Mouse (Mus musculus): ENCODE results near the gene Gm28035. TPM values are rescaled to one million over a fixed set of nuclear protein-coding genes. Genes with fewer than 3 reads are reported as not detected.

Gene Gm28035
- 0.26 and 0.27 TPM in 2 replicates for polyA plus RNA-seq (2015; fragmentation: Nextera tagmentation; extraction: Ambion mirVana)

DNA sequence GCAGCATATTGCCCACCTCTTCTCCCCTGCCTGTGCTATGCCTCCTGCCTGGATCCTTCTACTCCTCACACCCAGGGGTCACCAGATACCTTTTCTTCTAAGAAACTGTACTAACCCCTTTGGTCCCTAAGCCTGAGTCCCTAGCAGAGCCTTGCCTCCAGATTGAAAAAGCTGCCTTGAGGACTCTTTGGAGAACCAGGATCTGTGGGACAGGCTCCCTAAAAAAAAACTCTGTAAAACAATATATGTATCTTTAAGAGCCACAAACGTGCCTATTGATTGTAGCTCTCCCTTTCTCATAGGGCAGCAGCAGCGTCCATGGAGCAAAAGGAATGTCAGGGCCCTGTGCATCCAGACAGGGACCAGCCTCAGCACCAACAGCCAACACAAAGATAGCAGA is at the start of gene Gm28035:
TSS of gene Gm28035 (plus strand) at position 301 of the 400 bp plus-strand sequence.
- Histone ChIP-seq H3K9me3 (replicated peaks; ENCODE audit: control insufficient read depth, low read length, poor library complexity, severe bottlenecking) (no peaks in the 10 kb centered on the region), H3K4me2 (ENCODE audit: low read length) (peak within 1 kb of the TSS; percentile 95; the same call in 1 of the 2 replicates), H3K36me3 (ENCODE audit: control insufficient read depth, insufficient read depth, low read length) (peaks cover 7% of the 10 kb centered on the region), H3K4me3 (ENCODE audit: low read depth, low read length) (no peak within 1 kb of the TSS), H3K27ac (ENCODE audit: low read length) (no peak within 1 kb of the TSS), H3K4me1 (ENCODE audit: control insufficient read depth, insufficient read depth, low read length) (peaks cover 20% of the 10 kb centered on the region), H3K9ac (ENCODE audit: low read depth, low read length) (0 out of 2 replicates have a peak within 1 kb of the TSS, but pooled peaks have one; percentile 87), H3K27me3 (ENCODE audit: control insufficient read depth, insufficient read depth, low read depth, low read length) (no peaks in the 10 kb centered on the region)
- 86% methylated on average over 2 of the region's 2 CpGs for WGBS
- ATAC-seq = no peak

DNA sequence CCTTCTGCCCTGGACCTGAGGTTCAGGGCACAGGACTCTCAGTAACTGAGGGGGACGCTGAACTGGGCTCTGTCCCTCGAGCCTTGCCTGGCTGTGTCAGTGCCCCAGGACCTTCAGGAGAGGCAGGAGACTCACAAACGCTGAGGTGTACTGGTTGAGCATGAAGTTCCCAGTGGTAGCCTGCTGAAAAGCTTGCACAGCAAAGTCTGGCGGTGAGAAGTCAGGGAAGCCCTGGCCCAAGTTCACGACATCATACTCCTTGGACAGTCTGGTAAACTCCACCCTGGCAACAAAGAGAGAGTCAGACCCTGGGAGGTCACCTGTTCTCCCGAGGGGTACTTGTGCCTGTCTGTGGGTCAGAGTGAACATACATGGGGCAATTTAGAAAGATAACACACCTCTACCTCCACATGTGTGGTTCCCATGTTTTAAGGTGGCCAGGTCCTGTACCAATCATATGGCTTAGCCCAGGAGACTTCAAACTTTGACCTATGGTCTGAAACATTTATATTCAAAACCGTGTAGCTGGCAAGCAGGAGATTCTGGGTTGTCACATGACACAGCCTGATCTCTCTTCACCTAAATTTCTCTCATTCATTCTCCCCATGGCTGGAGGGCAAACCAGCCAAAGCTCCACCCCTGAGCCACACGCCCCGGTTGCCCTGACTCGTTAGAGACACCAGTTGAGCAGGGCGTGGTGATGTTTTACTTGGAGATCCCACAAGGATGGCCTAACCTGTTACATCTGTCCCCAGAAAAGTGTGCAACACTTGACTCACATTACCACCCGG is 48.4 kb upstream of the Gm28035 start:
- ATAC-seq = no peak
- H3K27me3 ChIP-seq (ENCODE audit: control insufficient read depth, insufficient read depth, low read depth, low read length) = no peaks in the 10 kb centered on the region
- H3K9me3 ChIP-seq (replicated peaks; ENCODE audit: control insufficient read depth, low read length, poor library complexity, severe bottlenecking) = no peaks in the 10 kb centered on the region
- no peaks in the 10 kb centered on the region for H3K4me1 ChIP-seq (ENCODE audit: control insufficient read depth, insufficient read depth, low read length)
- H3K4me3 ChIP-seq (ENCODE audit: low read depth, low read length) = no peak overlapping the region
- no peak overlapping the region for H3K27ac ChIP-seq (ENCODE audit: low read length)
- no peaks in the 10 kb centered on the region for H3K36me3 ChIP-seq (ENCODE audit: control insufficient read depth, insufficient read depth, low read length)
- H3K9ac ChIP-seq (ENCODE audit: low read depth, low read length) = no peak overlapping the region
- no peak overlapping the region for H3K4me2 ChIP-seq (ENCODE audit: low read length)
- WGBS = 89% methylated on average over 12 of the region's 12 CpGs

DNA sequence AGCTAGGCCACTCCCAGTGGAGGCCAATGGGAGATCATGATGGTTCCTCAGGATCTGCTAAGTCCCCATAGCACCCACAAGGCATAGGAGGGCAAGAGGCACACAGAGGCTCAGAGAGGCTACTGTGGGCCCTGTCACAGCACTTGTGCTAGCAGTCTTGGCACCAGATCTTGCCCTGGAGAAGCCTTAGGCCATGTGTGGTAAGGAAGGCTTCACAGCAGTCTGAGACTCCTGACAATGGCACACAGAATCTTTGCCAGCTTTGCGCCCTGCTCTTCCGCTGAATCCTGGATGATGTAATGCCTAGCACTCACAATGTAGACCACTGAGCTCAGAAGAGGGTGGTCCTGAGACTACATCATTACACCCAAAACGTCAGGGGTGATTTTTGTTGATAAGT is 45.7 kb upstream of the Gm28035 start:
- H3K4me2 ChIP-seq (ENCODE audit: low read length) = no peak overlapping the region
- no peaks in the 10 kb centered on the region for H3K9me3 ChIP-seq (replicated peaks; ENCODE audit: control insufficient read depth, low read length, poor library complexity, severe bottlenecking)
- no peaks in the 10 kb centered on the region for H3K4me1 ChIP-seq (ENCODE audit: control insufficient read depth, insufficient read depth, low read length)
- no peaks in the 10 kb centered on the region for H3K36me3 ChIP-seq (ENCODE audit: control insufficient read depth, insufficient read depth, low read length)
- no peak overlapping the region for H3K27ac ChIP-seq (ENCODE audit: low read length)
- no peak overlapping the region for H3K4me3 ChIP-seq (ENCODE audit: low read depth, low read length)
- no peaks in the 10 kb centered on the region for H3K27me3 ChIP-seq (ENCODE audit: control insufficient read depth, insufficient read depth, low read depth, low read length)
- WGBS = 74% methylated on average over 3 of the region's 3 CpGs
- H3K9ac ChIP-seq (ENCODE audit: low read depth, low read length) = no peak overlapping the region
- no peak for ATAC-seq

DNA sequence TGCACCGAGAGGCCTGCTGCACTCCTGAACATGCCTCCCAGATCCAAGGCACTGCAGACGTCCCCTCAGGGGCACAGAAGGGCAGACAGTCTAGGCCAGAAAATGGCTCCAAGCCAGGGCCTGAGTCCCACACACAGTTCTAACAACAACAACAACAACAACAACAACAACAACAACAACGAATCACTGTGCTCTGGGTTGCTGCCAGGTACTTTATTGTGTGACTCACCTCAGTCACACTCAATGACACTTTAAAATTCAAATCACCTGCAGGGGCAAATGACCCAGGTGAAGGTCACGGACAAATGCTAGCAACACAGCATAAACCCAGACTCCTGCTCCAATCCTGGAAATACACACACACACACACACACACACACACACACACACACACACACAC is 42.3 kb upstream of the Gm28035 start:
- Histone ChIP-seq H3K36me3 (ENCODE audit: control insufficient read depth, insufficient read depth, low read length) (no peaks in the 10 kb centered on the region), H3K27ac (ENCODE audit: low read length) (no peak overlapping the region), H3K9ac (ENCODE audit: low read depth, low read length) (no peak overlapping the region), H3K4me3 (ENCODE audit: low read depth, low read length) (no peak overlapping the region), H3K4me1 (ENCODE audit: control insufficient read depth, insufficient read depth, low read length) (no peaks in the 10 kb centered on the region), H3K4me2 (ENCODE audit: low read length) (no peak overlapping the region), H3K27me3 (ENCODE audit: control insufficient read depth, insufficient read depth, low read depth, low read length) (no peaks in the 10 kb centered on the region), H3K9me3 (replicated peaks; ENCODE audit: control insufficient read depth, low read length, poor library complexity, severe bottlenecking) (no peaks in the 10 kb centered on the region)
- no peak for ATAC-seq
- 59% methylated on average over 4 of the region's 4 CpGs for WGBS

DNA sequence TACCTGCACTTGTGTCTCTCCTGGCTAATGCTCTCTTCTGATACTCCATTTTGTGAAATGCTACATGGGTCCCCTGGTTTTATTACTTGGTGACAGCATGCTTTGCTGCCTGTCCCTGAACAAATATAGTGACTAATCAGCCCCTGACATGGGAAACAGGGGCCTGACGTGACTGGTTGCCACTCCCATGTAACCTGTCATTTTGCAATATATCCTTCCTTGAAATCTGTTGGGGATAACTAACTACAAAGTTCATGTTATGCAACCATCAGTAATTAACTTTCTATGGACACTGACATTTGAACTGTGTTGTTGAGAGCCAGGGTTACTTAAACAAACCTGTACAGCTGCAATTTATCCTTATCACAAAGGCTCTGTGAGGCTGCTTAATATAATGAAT is 40.4 kb upstream of the Gm28035 start:
- H3K4me1 ChIP-seq (ENCODE audit: control insufficient read depth, insufficient read depth, low read length) = peaks cover 6% of the 10 kb centered on the region
- H3K4me2 ChIP-seq (ENCODE audit: low read length) = no peak overlapping the region
- no peak overlapping the region for H3K27ac ChIP-seq (ENCODE audit: low read length)
- H3K9me3 ChIP-seq (replicated peaks; ENCODE audit: control insufficient read depth, low read length, poor library complexity, severe bottlenecking) = no peaks in the 10 kb centered on the region
- H3K9ac ChIP-seq (ENCODE audit: low read depth, low read length) = no peak overlapping the region
- no peak for ATAC-seq
- H3K27me3 ChIP-seq (ENCODE audit: control insufficient read depth, insufficient read depth, low read depth, low read length) = no peaks in the 10 kb centered on the region
- H3K4me3 ChIP-seq (ENCODE audit: low read depth, low read length) = no peak overlapping the region
- H3K36me3 ChIP-seq (ENCODE audit: control insufficient read depth, insufficient read depth, low read length) = no peaks in the 10 kb centered on the region
- 71% methylated on average over 1 of the region's 1 CpGs for WGBS

DNA sequence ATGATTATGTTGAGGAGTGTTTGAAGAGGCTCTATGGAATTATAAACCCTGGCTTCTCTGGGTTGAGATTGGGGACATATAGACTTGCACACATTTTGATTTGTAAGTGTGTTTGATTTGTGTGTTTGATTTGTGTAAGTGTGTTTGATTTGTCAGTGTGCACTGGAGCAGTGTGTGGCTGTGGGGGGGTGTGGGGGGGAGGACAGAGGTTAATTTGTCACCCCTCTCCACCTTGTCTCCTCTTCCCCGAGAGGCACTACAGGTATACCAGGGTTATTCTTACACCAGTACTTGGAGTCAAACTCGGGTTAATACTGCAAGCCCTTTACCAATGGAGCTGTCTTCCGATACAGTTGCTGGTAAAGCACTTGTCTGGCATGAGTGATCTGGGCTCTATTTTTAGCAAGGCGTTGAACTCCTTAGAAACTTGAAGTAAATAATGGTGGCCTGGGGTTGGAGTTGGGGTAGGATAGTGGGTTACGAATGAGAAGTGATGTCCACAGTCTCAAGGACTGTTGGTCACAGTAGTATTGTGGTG is 39.9 kb upstream of the Gm28035 start:
- Histone ChIP-seq H3K36me3 (ENCODE audit: control insufficient read depth, insufficient read depth, low read length) (no peaks in the 10 kb centered on the region), H3K9me3 (replicated peaks; ENCODE audit: control insufficient read depth, low read length, poor library complexity, severe bottlenecking) (no peaks in the 10 kb centered on the region), H3K4me1 (ENCODE audit: control insufficient read depth, insufficient read depth, low read length) (peaks cover 6% of the 10 kb centered on the region), H3K4me2 (ENCODE audit: low read length) (no peak overlapping the region), H3K4me3 (ENCODE audit: low read depth, low read length) (no peak overlapping the region), H3K27ac (ENCODE audit: low read length) (no peak overlapping the region), H3K27me3 (ENCODE audit: control insufficient read depth, insufficient read depth, low read depth, low read length) (no peaks in the 10 kb centered on the region), H3K9ac (ENCODE audit: low read depth, low read length) (no peak overlapping the region)
- no peak for ATAC-seq
- 89% methylated on average over 5 of the region's 5 CpGs for WGBS

DNA sequence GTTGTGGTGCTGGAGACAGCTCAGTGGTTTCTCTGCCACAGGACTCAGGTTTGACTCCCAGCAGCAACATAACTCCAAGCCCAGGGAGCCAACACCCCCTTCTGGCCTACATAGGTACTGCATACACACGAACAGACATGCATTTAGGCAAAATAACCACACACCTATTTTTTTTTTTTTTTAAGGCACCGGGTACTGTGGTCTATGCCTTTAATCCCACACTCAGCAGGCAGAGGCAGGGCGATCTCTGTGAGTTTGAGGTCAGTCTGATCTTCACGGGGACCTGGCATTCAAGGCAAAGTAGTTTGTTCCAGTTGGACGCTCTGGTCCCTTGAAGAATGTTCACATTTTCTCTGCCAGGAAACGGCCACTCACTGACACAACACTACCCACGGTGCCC is 36.9 kb upstream of the Gm28035 start:
- Histone ChIP-seq H3K9me3 (replicated peaks; ENCODE audit: control insufficient read depth, low read length, poor library complexity, severe bottlenecking) (no peaks in the 10 kb centered on the region), H3K27me3 (ENCODE audit: control insufficient read depth, insufficient read depth, low read depth, low read length) (no peaks in the 10 kb centered on the region), H3K4me3 (ENCODE audit: low read depth, low read length) (no peak overlapping the region), H3K4me2 (ENCODE audit: low read length) (no peak overlapping the region), H3K36me3 (ENCODE audit: control insufficient read depth, insufficient read depth, low read length) (no peaks in the 10 kb centered on the region), H3K27ac (ENCODE audit: low read length) (no peak overlapping the region), H3K9ac (ENCODE audit: low read depth, low read length) (no peak overlapping the region), H3K4me1 (ENCODE audit: control insufficient read depth, insufficient read depth, low read length) (peaks cover 14% of the 10 kb centered on the region)
- 80% methylated on average over 7 of the region's 7 CpGs for WGBS
- no peak for ATAC-seq

DNA sequence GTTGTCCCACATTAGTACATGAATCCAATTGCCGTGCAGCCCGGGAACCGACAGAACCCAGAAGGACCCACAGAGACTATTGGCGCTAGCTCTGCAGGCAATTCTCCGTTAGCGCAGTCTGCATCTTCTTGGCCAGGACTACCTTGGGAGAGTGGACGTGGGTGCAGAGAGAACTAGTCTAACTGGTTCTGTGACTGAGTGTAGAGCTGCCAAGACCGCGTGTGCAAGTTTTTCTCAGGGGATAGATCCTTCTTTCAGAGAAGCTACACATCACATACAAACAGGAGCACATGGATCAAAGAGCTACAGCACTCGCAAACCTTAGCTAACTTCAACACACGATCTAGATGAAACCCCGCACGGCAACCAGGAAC is 35.1 kb upstream of the Gm28035 start:
- WGBS = under 1% methylated on average over 13 of the region's 13 CpGs
- no peaks in the 10 kb centered on the region for H3K9me3 ChIP-seq (replicated peaks; ENCODE audit: control insufficient read depth, low read length, poor library complexity, severe bottlenecking)
- no peaks in the 10 kb centered on the region for H3K36me3 ChIP-seq (ENCODE audit: control insufficient read depth, insufficient read depth, low read length)
- no peaks in the 10 kb centered on the region for H3K27me3 ChIP-seq (ENCODE audit: control insufficient read depth, insufficient read depth, low read depth, low read length)
- peak overlapping the region; percentile 79 for H3K4me3 ChIP-seq (ENCODE audit: low read depth, low read length)
- peak overlapping the region; percentile 79 for H3K4me2 ChIP-seq (ENCODE audit: low read length)
- H3K9ac ChIP-seq (ENCODE audit: low read depth, low read length) = peak overlapping the region; percentile 74
- ATAC-seq = peak; percentile 57
- peak overlapping the region; percentile 83 for H3K27ac ChIP-seq (ENCODE audit: low read length)
- peaks cover 14% of the 10 kb centered on the region for H3K4me1 ChIP-seq (ENCODE audit: control insufficient read depth, insufficient read depth, low read length)

DNA sequence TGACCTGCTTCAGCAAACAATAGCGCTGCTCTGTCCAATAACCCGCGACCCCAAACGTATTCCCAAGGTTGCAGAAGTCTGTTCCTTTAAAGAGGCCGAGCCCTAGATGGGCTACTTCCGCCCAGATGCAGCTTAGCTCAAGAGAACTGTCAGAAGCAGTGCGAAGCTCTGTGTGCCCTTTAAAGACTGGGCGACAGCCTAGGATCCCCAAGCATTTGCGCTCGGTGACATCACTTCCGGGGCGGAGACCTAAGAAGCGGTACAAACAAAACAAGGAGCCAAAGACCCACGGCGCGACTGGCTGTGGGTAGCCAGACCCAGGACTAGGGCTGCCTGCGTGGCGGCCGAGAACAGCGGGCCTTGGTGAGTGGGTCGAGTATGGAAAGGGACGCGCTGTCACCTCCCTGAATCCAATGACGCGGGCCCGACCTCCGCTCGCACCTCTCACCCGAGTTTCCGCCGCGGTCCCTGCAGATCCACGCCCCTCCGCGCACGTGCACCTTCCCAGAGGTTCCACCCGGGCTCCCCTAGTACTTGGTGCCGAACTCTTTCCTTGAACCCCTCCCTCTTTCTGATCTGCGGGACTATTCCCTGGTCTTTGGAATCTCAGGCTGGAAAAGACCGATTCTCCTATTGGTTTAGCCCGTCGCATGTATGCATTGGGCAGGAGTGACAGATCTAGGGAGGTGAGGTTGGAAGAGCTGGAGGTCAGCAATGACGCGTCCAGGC is 34.6 kb upstream of the Gm28035 start, which contains the start of gene Kyat1:
TSS of gene Kyat1 (minus strand) at position 219 of the 729 bp plus-strand sequence.
- H3K4me1 ChIP-seq (ENCODE audit: control insufficient read depth, insufficient read depth, low read length) = peaks cover 14% of the 10 kb centered on the region
- 0% methylated on average over 44 of the region's 44 CpGs for WGBS
- no peaks in the 10 kb centered on the region for H3K27me3 ChIP-seq (ENCODE audit: control insufficient read depth, insufficient read depth, low read depth, low read length)
- ATAC-seq = peak; percentile 99
- H3K9me3 ChIP-seq (replicated peaks; ENCODE audit: control insufficient read depth, low read length, poor library complexity, severe bottlenecking) = no peaks in the 10 kb centered on the region
- H3K4me3 ChIP-seq (ENCODE audit: low read depth, low read length) = peak within 1 kb of the TSS; percentile 79
- peak within 1 kb of the TSS; percentile 74 for H3K9ac ChIP-seq (ENCODE audit: low read depth, low read length)
- H3K4me2 ChIP-seq (ENCODE audit: low read length) = peak within 1 kb of the TSS; percentile 79
- peak within 1 kb of the TSS; percentile 83 for H3K27ac ChIP-seq (ENCODE audit: low read length)
- no peaks in the 10 kb centered on the region for H3K36me3 ChIP-seq (ENCODE audit: control insufficient read depth, insufficient read depth, low read length)
